Mouse (Mus musculus) myocyte (in vitro differentiated cells): Measurements from ENCODE around the gene Slc4a1. TPM values are rescaled to one million over a fixed set of nuclear protein-coding genes. Genes with fewer than 3 reads are reported as not detected.

Experiments
- H3K27me3 ChIP-seq: one replicate; pipeline ENCODE4 v1.6.1; 2011; ENCODE audit not compliant: control insufficient read depth, insufficient read depth, insufficient read length
- H3K36me3 ChIP-seq: one replicate; pipeline ENCODE4 v1.6.1; 2011; ENCODE audit not compliant: control insufficient read depth, insufficient read depth
- H3K4me2 ChIP-seq: one replicate; pipeline ENCODE4 v1.6.1; 2011; ENCODE audit warnings: low read depth, control low read depth
- H3K4me3 ChIP-seq: one replicate; pipeline ENCODE4 v1.5.1; 2011; ENCODE audit warnings: mild to moderate bottlenecking, control low read depth, moderate library complexity
- H3K79me2 ChIP-seq: one replicate; pipeline ENCODE4 v1.6.1; 2011; ENCODE audit not compliant: control insufficient read depth, insufficient read depth
- H3ac ChIP-seq: one replicate; pipeline ENCODE4 v1.6.1; 2011; ENCODE audit not compliant: control insufficient read depth, insufficient read length
- CEBPB ChIP-seq: IDR thresholded peaks from 2 replicates; pipeline ENCODE4 v1.6.1; 2011; ENCODE audit warnings: mild to moderate bottlenecking, moderate library complexity; ENCODE audit not compliant: poor library complexity, insufficient read depth, severe bottlenecking
- E2F4 ChIP-seq: IDR thresholded peaks from one replicate; pipeline ENCODE4 v1.6.1; 2011; ENCODE audit warnings: mild to moderate bottlenecking, control low read depth, moderate library complexity; ENCODE audit not compliant: insufficient read depth
- MAX ChIP-seq: IDR thresholded peaks from one replicate; pipeline ENCODE4 v1.6.1; 2011; ENCODE audit warnings: low read depth, mild to moderate bottlenecking, control low read depth
- MYOD1 ChIP-seq, 3 experiments: IDR thresholded peaks; one replicate each; pipeline ENCODE4 v1.6.1; 2011; ENCODE audit warnings: control low read depth in 2 of 3, low read depth in 2 of 3, mild to moderate bottlenecking in 2 of 3, moderate library complexity in 1 of 3; ENCODE audit not compliant: insufficient read length in 2 of 3, control insufficient read depth in 1 of 3
- MYOG ChIP-seq, 3 experiments: IDR thresholded peaks; one replicate each; pipeline ENCODE4 v1.6.1; 2011; ENCODE audit warnings: control low read depth in 2 of 3, low read depth in 2 of 3, mild to moderate bottlenecking in 2 of 3; ENCODE audit not compliant: insufficient read length in 2 of 3, control insufficient read depth in 1 of 3, insufficient read depth in 1 of 3
- POLR2A ChIP-seq: IDR thresholded peaks from one replicate; pipeline ENCODE4 v1.6.1; 2011; ENCODE audit warnings: low read depth, mild to moderate bottlenecking, control low read depth, moderate library complexity; ENCODE audit not compliant: insufficient read length
- POLR2AphosphoS2 ChIP-seq: IDR thresholded peaks from one replicate; pipeline ENCODE4 v1.6.1; 2011; ENCODE audit warnings: low read depth, control low read depth; ENCODE audit not compliant: insufficient read length
- REST ChIP-seq: IDR thresholded peaks from one replicate; pipeline ENCODE4 v1.6.1; 2011; ENCODE audit warnings: mild to moderate bottlenecking, control low read depth, moderate library complexity; ENCODE audit not compliant: insufficient read depth, insufficient read length
- SRF ChIP-seq: IDR thresholded peaks from one replicate; pipeline ENCODE4 v1.6.1; 2011; ENCODE audit warnings: low read depth; ENCODE audit not compliant: control insufficient read depth, insufficient read length
- TCF12 ChIP-seq: IDR thresholded peaks from one replicate; pipeline ENCODE4 v1.6.1; 2011; ENCODE audit warnings: mild to moderate bottlenecking, control low read depth; ENCODE audit not compliant: poor library complexity, insufficient read depth, severe bottlenecking
- TCF3 ChIP-seq: IDR thresholded peaks from one replicate; pipeline ENCODE4 v1.6.1; 2011; ENCODE audit warnings: low read depth, control low read depth; ENCODE audit not compliant: insufficient read length
- USF1 ChIP-seq: IDR thresholded peaks from one replicate; pipeline ENCODE4 v1.6.1; 2011; ENCODE audit warnings: low read depth, mild to moderate bottlenecking, control low read depth, moderate library complexity
- polyA plus RNA-seq: library from polyadenylated mRNA; unstranded; fragments of >200 nt; fragmentation: generic; extraction: Trizol; gene quantifications from one replicate; pipeline ENCODE4 v1.2.1, GENCODE M21; 2012; ENCODE audit warnings: missing spikeins

The Slc4a1 gene
- polyA plus RNA-seq, 1 experiment = not detected

DNA sequence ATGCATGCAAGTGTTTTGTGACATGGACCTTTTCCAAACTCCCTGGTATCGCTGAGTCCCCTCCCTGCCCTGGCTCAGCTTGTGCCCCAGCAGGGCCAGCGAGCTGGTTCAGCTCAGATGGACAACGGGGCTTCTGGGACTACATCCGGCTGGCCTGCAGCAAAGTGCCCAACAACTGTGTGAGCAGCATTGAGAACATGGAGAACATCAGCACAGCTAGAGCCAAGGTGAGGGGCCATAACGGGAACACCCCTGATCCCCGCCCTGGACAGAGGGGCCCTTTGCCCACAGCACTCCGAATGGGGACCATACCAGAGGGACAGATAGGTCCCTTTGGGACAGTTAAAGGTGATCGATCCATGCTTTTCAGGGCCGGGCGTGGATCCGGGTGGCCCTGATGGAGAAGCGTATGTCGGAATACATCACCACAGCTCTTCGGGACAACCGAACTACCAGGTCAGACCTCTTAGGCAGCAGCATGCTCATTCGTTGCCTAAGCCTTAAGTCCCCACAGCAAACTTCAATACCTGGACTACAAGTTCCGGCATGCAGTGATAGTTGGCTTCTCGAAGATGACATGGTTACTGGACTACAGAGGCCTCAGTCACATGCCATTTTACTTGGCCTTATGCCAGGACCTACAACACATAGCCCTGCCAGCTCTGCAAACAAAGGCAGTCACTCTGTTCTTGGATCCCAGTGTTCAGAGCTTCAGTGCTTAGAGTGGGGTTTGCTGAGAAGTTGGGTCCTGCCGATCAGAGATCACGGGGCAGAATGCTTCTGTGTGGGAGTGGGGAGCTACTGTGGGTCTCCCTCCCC is 32.2 kb upstream of the Slc4a1 start:
- TF ChIP-seq CEBPB (no peak), TCF3 (no peak), E2F4 (no peak), POLR2AphosphoS2 (peak; percentile 5)
- H3K4me2 ChIP-seq = no peak overlapping the region
- H3K4me3 ChIP-seq = no peak overlapping the region
- H3K27me3 ChIP-seq = no peaks in the 10 kb centered on the region
- H3K79me2 ChIP-seq = no peaks in the 10 kb centered on the region
- peaks cover 9% of the 10 kb centered on the region for H3K36me3 ChIP-seq
- H3ac ChIP-seq = no peak overlapping the region

DNA sequence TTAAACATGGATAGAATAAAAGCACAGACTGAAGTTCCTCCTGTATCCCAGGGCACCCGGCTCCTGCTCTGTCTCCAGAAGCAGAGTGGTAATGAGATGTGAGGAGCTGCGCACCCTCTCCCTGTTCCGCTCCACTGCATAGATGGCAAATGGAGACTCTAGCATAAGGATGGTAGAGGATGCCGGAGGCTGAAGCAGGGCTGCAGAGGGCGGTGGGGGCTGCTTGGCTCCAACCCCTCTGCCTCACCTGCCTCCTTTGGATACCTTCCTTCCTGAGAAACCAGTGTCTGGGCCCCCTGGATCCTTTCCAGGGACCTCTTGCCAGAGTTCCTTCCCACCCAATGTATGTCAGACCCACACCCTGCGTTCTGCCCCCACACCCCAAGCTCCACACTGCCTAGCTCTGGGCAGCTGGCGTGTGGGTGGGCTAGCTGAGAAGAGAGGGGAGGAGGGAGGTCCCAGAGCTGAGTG is 30.7 kb upstream of the Slc4a1 start:
- H3K4me3 ChIP-seq = no peak overlapping the region
- TF ChIP-seq USF1 = no peak
- peak in 1 of 3 experiments; percentile 38 for TF ChIP-seq MYOD1 (IDR thresholded peaks at IDR 0.05; ENCODE audit: control insufficient read depth in 1 of 3, insufficient read length in 2 of 3, low read depth in 2 of 3)
- no peaks in the 10 kb centered on the region for H3K36me3 ChIP-seq
- no peak overlapping the region for H3ac ChIP-seq
- H3K79me2 ChIP-seq = no peaks in the 10 kb centered on the region
- no peak overlapping the region for H3K4me2 ChIP-seq
- no peaks in the 10 kb centered on the region for H3K27me3 ChIP-seq

DNA sequence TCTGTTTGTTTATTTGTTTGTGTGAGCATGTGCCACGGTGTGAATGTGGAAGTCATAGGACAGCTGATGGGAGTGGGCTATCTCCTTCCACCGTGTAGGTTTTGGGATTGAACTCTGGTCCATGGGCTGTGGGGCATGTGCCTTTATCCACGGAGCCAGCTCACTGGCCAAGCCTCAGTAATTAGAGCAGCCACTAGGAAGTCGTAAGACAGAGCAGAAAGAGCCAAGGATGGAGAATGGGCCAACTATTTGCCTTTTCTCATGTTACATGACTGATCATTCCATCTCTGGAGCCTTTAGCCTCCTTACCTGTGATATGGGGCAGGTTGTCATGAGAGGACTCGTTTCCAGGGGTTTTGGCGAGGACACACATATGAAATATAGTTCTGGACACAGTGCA is 30.3 kb upstream of the Slc4a1 start:
- H3K4me3 ChIP-seq = no peak overlapping the region
- no peaks in the 10 kb centered on the region for H3K36me3 ChIP-seq
- no peak overlapping the region for H3ac ChIP-seq
- no peak overlapping the region for H3K4me2 ChIP-seq
- H3K79me2 ChIP-seq = no peaks in the 10 kb centered on the region
- no peaks in the 10 kb centered on the region for H3K27me3 ChIP-seq
- TF ChIP-seq POLR2AphosphoS2 (no peak), POLR2A (no peak), SRF (no peak), CEBPB (no peak), MYOG (IDR thresholded peaks at IDR 0.05; ENCODE audit: control insufficient read depth in 1 of 3, insufficient read depth in 1 of 3, insufficient read length in 2 of 3, low read depth in 2 of 3) (no peak), TCF3 (no peak), MYOD1 (IDR thresholded peaks at IDR 0.05; ENCODE audit: control insufficient read depth in 1 of 3, insufficient read length in 2 of 3, low read depth in 2 of 3) (no peak), E2F4 (no peak), REST (no peak), MAX (no peak), USF1 (no peak), TCF12 (no peak)

DNA sequence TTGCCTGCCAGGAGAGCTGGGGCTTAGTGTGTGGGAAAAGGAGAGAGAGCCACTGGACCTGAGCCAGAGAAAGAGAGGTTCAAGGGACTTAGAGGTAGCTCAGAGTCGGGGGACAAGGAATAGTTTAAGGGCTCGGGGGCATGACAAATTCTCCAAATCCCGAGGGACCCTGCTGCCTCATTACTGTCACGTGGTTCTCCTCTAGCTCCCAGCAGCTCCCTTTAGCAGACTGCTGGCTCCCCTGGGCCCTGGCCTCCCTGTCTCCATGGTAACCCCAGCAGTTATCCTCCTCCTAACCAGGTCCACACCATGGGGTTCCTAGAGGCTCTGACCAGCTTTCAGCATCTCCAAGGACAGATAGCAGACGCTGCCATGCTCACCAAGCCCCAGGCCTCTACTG is 29.2 kb upstream of the Slc4a1 start:
- Histone ChIP-seq H3K4me2 (no peak overlapping the region), H3K79me2 (no peaks in the 10 kb centered on the region), H3K36me3 (no peaks in the 10 kb centered on the region), H3ac (no peak overlapping the region), H3K27me3 (no peaks in the 10 kb centered on the region), H3K4me3 (no peak overlapping the region)
- TF ChIP-seq MAX = no peak
- TF ChIP-seq POLR2A = no peak
- no peak for TF ChIP-seq MYOG (IDR thresholded peaks at IDR 0.05; ENCODE audit: control insufficient read depth in 1 of 3, insufficient read depth in 1 of 3, insufficient read length in 2 of 3, low read depth in 2 of 3)
- no peak for TF ChIP-seq MYOD1 (IDR thresholded peaks at IDR 0.05; ENCODE audit: control insufficient read depth in 1 of 3, insufficient read length in 2 of 3, low read depth in 2 of 3)
- no peak for TF ChIP-seq POLR2AphosphoS2
- no peak for TF ChIP-seq USF1
- no peak for TF ChIP-seq REST
- no peak for TF ChIP-seq TCF3
- TF ChIP-seq CEBPB = no peak
- no peak for TF ChIP-seq E2F4
- TF ChIP-seq TCF12 = no peak
- no peak for TF ChIP-seq SRF

DNA sequence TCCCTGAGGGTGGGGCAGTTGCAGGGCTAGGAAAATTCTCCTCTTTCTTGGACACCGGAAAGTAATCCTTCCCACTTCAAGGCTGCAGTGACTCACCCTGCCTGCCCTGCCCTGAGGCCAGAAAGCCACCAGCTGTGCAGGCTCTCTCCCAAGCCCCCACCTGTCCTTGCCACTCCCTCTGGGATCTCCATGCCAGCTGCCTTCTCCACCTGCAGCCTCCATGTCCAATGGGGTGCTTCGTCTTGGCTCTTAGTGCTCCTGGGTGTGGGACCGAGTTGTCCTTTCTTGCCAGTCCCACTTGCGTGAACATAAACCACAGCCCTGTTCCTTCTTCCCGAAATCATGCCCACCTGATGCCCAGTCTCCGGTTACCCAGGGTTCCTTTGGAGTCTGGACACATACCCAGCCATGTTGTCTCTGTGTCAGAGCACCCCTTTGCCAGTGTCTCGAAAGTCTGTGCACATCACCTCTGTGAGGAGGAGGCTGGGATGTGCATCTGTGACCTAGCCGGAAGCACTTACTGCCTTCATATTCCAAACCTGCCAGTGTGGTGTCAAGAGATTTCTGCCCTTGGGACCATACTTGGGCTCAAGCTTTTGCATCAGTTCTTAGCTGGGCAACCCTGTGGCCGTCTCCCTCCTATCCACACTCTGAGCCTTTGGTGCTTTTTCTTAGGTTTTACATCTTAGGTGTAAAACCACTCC is 28.6 kb upstream of the Slc4a1 start:
- Histone ChIP-seq H3K36me3 (no peaks in the 10 kb centered on the region), H3ac (no peak overlapping the region), H3K27me3 (no peaks in the 10 kb centered on the region), H3K4me3 (peak overlapping the region; percentile 1), H3K4me2 (peak overlapping the region; percentile 64), H3K79me2 (no peaks in the 10 kb centered on the region)
- TF ChIP-seq MAX (no peak), USF1 (no peak), MYOD1 (IDR thresholded peaks at IDR 0.05; ENCODE audit: control insufficient read depth in 1 of 3, insufficient read length in 2 of 3, low read depth in 2 of 3) (peak; percentile 93 to 100 (median 100)), REST (no peak), TCF3 (peak; percentile 97), E2F4 (no peak), SRF (no peak), TCF12 (peak; percentile 99), CEBPB (no peak), POLR2AphosphoS2 (no peak), POLR2A (no peak), MYOG (IDR thresholded peaks at IDR 0.05; ENCODE audit: control insufficient read depth in 1 of 3, insufficient read depth in 1 of 3, insufficient read length in 2 of 3, low read depth in 2 of 3) (peak; percentile 95 to 100 (median 98))
